Comparison of ENCODE assay signal across 8 mouse cellular contexts in the genomic region with DNA sequence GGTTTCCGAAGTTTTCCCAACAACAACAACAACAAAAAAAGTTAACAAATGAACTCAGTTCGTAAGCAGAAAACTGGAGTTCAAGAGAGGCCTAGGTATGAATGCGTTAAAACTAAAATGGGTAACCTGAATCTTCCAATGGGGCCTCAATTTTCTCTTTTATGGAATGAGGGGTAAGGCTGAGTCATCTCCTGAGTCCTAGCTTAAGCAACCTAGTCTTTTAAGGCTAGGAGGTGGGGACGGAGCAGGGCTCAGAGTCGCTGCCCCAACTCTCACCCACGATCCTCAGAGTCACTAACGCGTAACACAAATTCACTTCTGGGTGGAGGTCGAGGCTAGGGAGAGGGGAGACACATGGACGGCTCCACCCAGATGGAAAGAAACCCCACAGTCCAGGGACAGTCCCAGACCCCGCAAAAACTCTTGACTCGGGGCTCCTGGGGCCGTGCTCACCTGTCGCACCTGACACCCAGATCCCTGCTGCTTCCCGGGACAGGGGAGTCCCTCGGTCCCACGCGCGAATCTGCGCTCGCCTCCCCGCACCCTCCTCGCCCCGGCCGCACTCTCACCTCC. TPM values are rescaled to one million over a fixed set of nuclear protein-coding genes. Genes with fewer than 3 reads are reported as not detected.
DNase-seq lines count a peak whose midpoint lies in the region; ATAC-seq lines count a peak whose summit lies in the region.

No protein-coding gene starts in this region.

- H3K27ac ChIP-seq in lung, embryonic 15.5 days, result no peak overlapping the region
- H3K27ac ChIP-seq in embryonic facial prominence, embryonic 10.5 days (replicated peaks), result peak overlapping the region; percentile 87
- no peak overlapping the region for H3K27ac ChIP-seq in hindbrain, embryonic 16.5 days (ENCODE audit: low read depth, low read length)
- H3K27ac ChIP-seq in midbrain, embryonic 13.5 days, result no peak overlapping the region

- 7% methylated on average over 25 of the region's 25 CpGs for WGBS in lung, embryonic 15.5 days
- 7% methylated on average over 25 of the region's 25 CpGs for WGBS in embryonic facial prominence, embryonic 10.5 days
- 6% methylated on average over 25 of the region's 25 CpGs for WGBS in hindbrain, embryonic 16.5 days
- 6% methylated on average over 25 of the region's 25 CpGs for WGBS in midbrain, embryonic 13.5 days

- peak overlapping the region; percentile 77 for H3K4me3 ChIP-seq in lung, embryonic 15.5 days
- H3K4me3 ChIP-seq in embryonic facial prominence, embryonic 10.5 days, result peak overlapping the region; percentile 88
- H3K4me3 ChIP-seq in hindbrain, embryonic 16.5 days (ENCODE audit: low read length), result peak overlapping the region; percentile 94
- H3K4me3 ChIP-seq in midbrain, embryonic 13.5 days (replicated peaks), result peak overlapping the region; percentile 91

- H3K9ac ChIP-seq in lung, embryonic 15.5 days, result peak overlapping the region; percentile 79
- H3K9ac ChIP-seq in hindbrain, embryonic 16.5 days (ENCODE audit: low read depth, low read length), result peak overlapping the region; percentile 88
- H3K9ac ChIP-seq in midbrain, embryonic 13.5 days (replicated peaks), result peak overlapping the region; percentile 86

- H3K9me3 ChIP-seq in lung, embryonic 15.5 days, result no peaks in the 10 kb centered on the region
- H3K9me3 ChIP-seq in embryonic facial prominence, embryonic 10.5 days, result no peaks in the 10 kb centered on the region
- H3K9me3 ChIP-seq in hindbrain, embryonic 16.5 days (ENCODE audit: control insufficient read depth, low read length), result no peaks in the 10 kb centered on the region
- H3K9me3 ChIP-seq in midbrain, embryonic 13.5 days, result no peaks in the 10 kb centered on the region

- no peaks in the 10 kb centered on the region for H3K27me3 ChIP-seq in lung, embryonic 15.5 days
- no peaks in the 10 kb centered on the region for H3K27me3 ChIP-seq in embryonic facial prominence, embryonic 10.5 days (replicated peaks; ENCODE audit: low read depth, poor library complexity, severe bottlenecking)
- no peaks in the 10 kb centered on the region for H3K27me3 ChIP-seq in hindbrain, embryonic 16.5 days (replicated peaks; ENCODE audit: control insufficient read depth, insufficient read depth, low read length)
- peaks cover 6% of the 10 kb centered on the region for H3K27me3 ChIP-seq in midbrain, embryonic 13.5 days

- H3K36me3 ChIP-seq in lung, embryonic 15.5 days, result peaks cover 2% of the 10 kb centered on the region; the same call in 1 of the 2 replicates
- H3K36me3 ChIP-seq in embryonic facial prominence, embryonic 10.5 days (replicated peaks), result peaks cover 35% of the 10 kb centered on the region
- 0 out of 2 replicates have a peak, but pooled peaks cover under 1% of the 10 kb centered on the region for H3K36me3 ChIP-seq in hindbrain, embryonic 16.5 days (ENCODE audit: control insufficient read depth, insufficient read depth, low read length)
- H3K36me3 ChIP-seq in midbrain, embryonic 13.5 days, result peaks cover 4% of the 10 kb centered on the region

- no peak for DNase-seq in lung, postnatal 10 days
- no peak for DNase-seq in embryonic facial prominence, embryonic 10.5 days (ENCODE audit: low spot score)
- no peak for DNase-seq in adrenal gland, adult 8-10 months

- H3K4me2 ChIP-seq in lung, embryonic 15.5 days, result peak overlapping the region; percentile 94
- peak overlapping the region; percentile 94 for H3K4me2 ChIP-seq in hindbrain, embryonic 16.5 days (ENCODE audit: low read length)
- H3K4me2 ChIP-seq in midbrain, embryonic 13.5 days (replicated peaks), result peak overlapping the region; percentile 95

- ATAC-seq in lung, embryonic 15.5 days (ENCODE audit: borderline replicate concordance, extremely low read depth, low FRiP score, low TSS enrichment), result peak; percentile 51
- no peak for ATAC-seq in hindbrain, embryonic 16.5 days
- ATAC-seq in midbrain, embryonic 13.5 days, result no peak
- ATAC-seq in cerebellum, adult (ENCODE audit: insufficient number of reproducible peaks, low FRiP score, low TSS enrichment), result no peak; the same call in 1 of the 2 replicates
- ATAC-seq in inflammation-experienced regulatory T-cells, adult 6 months, result no peak

- H3K4me1 ChIP-seq in lung, embryonic 15.5 days, result peaks cover 12% of the 10 kb centered on the region
- peaks cover 14% of the 10 kb centered on the region for H3K4me1 ChIP-seq in embryonic facial prominence, embryonic 10.5 days
- H3K4me1 ChIP-seq in hindbrain, embryonic 16.5 days (ENCODE audit: control insufficient read depth, insufficient read depth, low read depth, low read length), result peaks cover 8% of the 10 kb centered on the region
- H3K4me1 ChIP-seq in midbrain, embryonic 13.5 days (replicated peaks), result peaks cover 13% of the 10 kb centered on the region

RNA-seq across cellular contexts. Expression of a gene that starts 0.5 kb away (rescaled TPM):
- polyA plus RNA-seq in lung, embryonic 15.5 days (2015; fragmentation: Nextera tagmentation; extraction: Ambion mirVana), result 112 and 119 TPM in 2 replicates
- polyA plus RNA-seq in embryonic facial prominence, embryonic 10.5 days (2016; fragmentation: Nextera tagmentation; extraction: Ambion mirVana), result 109 and 110 TPM in 2 replicates
- 116 and 122 TPM in 2 replicates for polyA plus RNA-seq in hindbrain, embryonic 16.5 days (2015; fragmentation: Nextera tagmentation; extraction: Ambion mirVana)
- polyA plus RNA-seq in midbrain, embryonic 13.5 days (2015; fragmentation: Nextera tagmentation; extraction: Ambion mirVana), result 74.3 and 77.5 TPM in 2 replicates
- 100 to 1,000 TPM; 122 to 161 (median 136) TPM for total RNA-seq in adrenal gland, adult 8-10 months (2022)
- polyA plus RNA-seq in inflammation-experienced regulatory T-cells, adult 6 months (2017; shearing (Covaris generic)), result 100 to 1,000 TPM; 140 to 206 (median 176) TPM

RNA-seq across cellular contexts. Expression of a gene that starts 15.2 kb away (rescaled TPM):
- polyA plus RNA-seq in lung, embryonic 15.5 days (2015; fragmentation: Nextera tagmentation; extraction: Ambion mirVana), result 127 and 130 TPM in 2 replicates
- polyA plus RNA-seq in embryonic facial prominence, embryonic 10.5 days (2016; fragmentation: Nextera tagmentation; extraction: Ambion mirVana), result 115 and 118 TPM in 2 replicates
- 72.0 and 73.1 TPM in 2 replicates for polyA plus RNA-seq in hindbrain, embryonic 16.5 days (2015; fragmentation: Nextera tagmentation; extraction: Ambion mirVana)
- 92.8 and 107 TPM in 2 replicates for polyA plus RNA-seq in midbrain, embryonic 13.5 days (2015; fragmentation: Nextera tagmentation; extraction: Ambion mirVana)
- 10 to 100 TPM; 65.1 to 78.1 (median 71.5) TPM for total RNA-seq in adrenal gland, adult 8-10 months (2022)
- 100 to 1,000 TPM; 131 to 144 (median 138) TPM for polyA plus RNA-seq in inflammation-experienced regulatory T-cells, adult 6 months (2017; shearing (Covaris generic))

RNA-seq across cellular contexts. Expression of a gene that starts 15.3 kb away (rescaled TPM):
- polyA plus RNA-seq in lung, embryonic 15.5 days (2015; fragmentation: Nextera tagmentation; extraction: Ambion mirVana), result 29.6 and 30.2 TPM in 2 replicates
- polyA plus RNA-seq in embryonic facial prominence, embryonic 10.5 days (2016; fragmentation: Nextera tagmentation; extraction: Ambion mirVana), result 26.8 and 27.9 TPM in 2 replicates
- polyA plus RNA-seq in hindbrain, embryonic 16.5 days (2015; fragmentation: Nextera tagmentation; extraction: Ambion mirVana), result 20.2 TPM in 2 replicates
- polyA plus RNA-seq in midbrain, embryonic 13.5 days (2015; fragmentation: Nextera tagmentation; extraction: Ambion mirVana), result 33.2 and 38.2 TPM in 2 replicates
- 10 to 100 TPM; 29.0 to 44.7 (median 41.5) TPM for total RNA-seq in adrenal gland, adult 8-10 months (2022)
- 10 to 100 TPM; 20.5 to 31.8 (median 22.9) TPM for polyA plus RNA-seq in inflammation-experienced regulatory T-cells, adult 6 months (2017; shearing (Covaris generic))
